Mouse (Mus musculus): ENCODE data around the gene Sgf29. TPM values are rescaled to one million over a fixed set of nuclear protein-coding genes. Genes with fewer than 3 reads are reported as not detected.

The Sgf29 gene
- polyA plus RNA-seq, 1 experiment from 2014 or later: 43.4 TPM

- 3% methylated on average over 11 of the region's 11 CpGs for WGBS
- Histone ChIP-seq H3K9ac (no peak overlapping the region), H3K4me3 (no peak overlapping the region), H3K27ac (no peak overlapping the region), H3K27me3 (peaks cover 18% of the 10 kb centered on the region), H3K9me3 (no peaks in the 10 kb centered on the region), H3K36me3 (peaks cover 5% of the 10 kb centered on the region; the same call in 1 of the 2 replicates), H3K4me1 (peaks cover 42% of the 10 kb centered on the region), H3K4me2 (no peak overlapping the region)
- peak; percentile 37; the same call in 1 of the 2 replicates for ATAC-seq (ENCODE audit: insufficient number of reproducible peaks, low FRiP score, low TSS enrichment, low read depth)
Observed at GRCm38 (mm10) chr7:126701070-126701469, 52.0 kb downstream of the Sgf29 start.

GRCm38 (mm10) chr7:126701559-126702357, 52.6 kb downstream of the Sgf29 start:
- H3K9ac ChIP-seq: no peak overlapping the region
- ATAC-seq (ENCODE audit: insufficient number of reproducible peaks, low FRiP score, low TSS enrichment, low read depth): no peak

GRCm38 (mm10) chr7:126702358-126702757, 53.2 kb downstream of the Sgf29 start:
- no peak overlapping the region for H3K4me3 ChIP-seq
- H3K27ac ChIP-seq: no peak overlapping the region
- H3K36me3 ChIP-seq: peaks cover 5% of the 10 kb centered on the region; the same call in 1 of the 2 replicates
- H3K9ac ChIP-seq: no peak overlapping the region
- no peak overlapping the region for H3K4me2 ChIP-seq
- WGBS: 80% methylated on average over 6 of the region's 6 CpGs
- H3K27me3 ChIP-seq: peaks cover 19% of the 10 kb centered on the region
- H3K9me3 ChIP-seq: no peaks in the 10 kb centered on the region
- H3K4me1 ChIP-seq: peaks cover 29% of the 10 kb centered on the region
- ATAC-seq (ENCODE audit: insufficient number of reproducible peaks, low FRiP score, low TSS enrichment, low read depth): no peak

More at GRCm38 (mm10) chr7:126701559-126702357, 52.6 kb downstream of the Sgf29 start:
- peaks cover 19% of the 10 kb centered on the region for H3K27me3 ChIP-seq
- WGBS: 59% methylated on average over 24 of the region's 24 CpGs
- no peak overlapping the region for H3K27ac ChIP-seq
- H3K4me1 ChIP-seq: peaks cover 35% of the 10 kb centered on the region
- H3K36me3 ChIP-seq: peaks cover 5% of the 10 kb centered on the region; the same call in 1 of the 2 replicates
- H3K4me2 ChIP-seq: no peak overlapping the region
- no peaks in the 10 kb centered on the region for H3K9me3 ChIP-seq
- H3K4me3 ChIP-seq: no peak overlapping the region

- Histone ChIP-seq H3K4me2 (0 out of 2 replicates have a peak overlapping the region, but pooled peaks have one; percentile 93), H3K36me3 (no peaks in the 10 kb centered on the region), H3K27me3 (peaks cover 19% of the 10 kb centered on the region), H3K9me3 (no peaks in the 10 kb centered on the region), H3K9ac (no peak overlapping the region), H3K4me1 (peaks cover 29% of the 10 kb centered on the region), H3K27ac (no peak overlapping the region; the same call in 1 of the 2 replicates), H3K4me3 (peak overlapping the region; percentile 45)
- 76% methylated on average over 12 of the region's 12 CpGs for WGBS
- ATAC-seq (ENCODE audit: insufficient number of reproducible peaks, low FRiP score, low TSS enrichment, low read depth): no peak
Observed at GRCm38 (mm10) chr7:126702861-126703756, 54.0 kb downstream of the Sgf29 start.

GRCm38 (mm10) chr7:126703757-126704077, 54.6 kb downstream of the Sgf29 start:
- Histone ChIP-seq H3K4me1 (peaks cover 29% of the 10 kb centered on the region), H3K4me2 (peak overlapping the region; percentile 93), H3K4me3 (peak overlapping the region; percentile 45), H3K27me3 (peaks cover 19% of the 10 kb centered on the region), H3K9ac (no peak overlapping the region), H3K36me3 (no peaks in the 10 kb centered on the region), H3K9me3 (no peaks in the 10 kb centered on the region), H3K27ac (no peak overlapping the region; the same call in 1 of the 2 replicates)
- no peak for ATAC-seq (ENCODE audit: insufficient number of reproducible peaks, low FRiP score, low TSS enrichment, low read depth)
- WGBS: 13% methylated on average over 7 of the region's 7 CpGs

- no peaks in the 10 kb centered on the region for H3K9me3 ChIP-seq
- H3K4me1 ChIP-seq: peaks cover 29% of the 10 kb centered on the region
- H3K27ac ChIP-seq: no peak overlapping the region
- H3K27me3 ChIP-seq: peaks cover 19% of the 10 kb centered on the region
- ATAC-seq (ENCODE audit: insufficient number of reproducible peaks, low FRiP score, low TSS enrichment, low read depth): peak; percentile 30; the same call in 1 of the 2 replicates
- no peaks in the 10 kb centered on the region for H3K36me3 ChIP-seq
- peak overlapping the region; percentile 45 for H3K4me3 ChIP-seq
- H3K9ac ChIP-seq: peak overlapping the region; percentile 45
- peak overlapping the region; percentile 93 for H3K4me2 ChIP-seq
- WGBS: 2% methylated on average over 39 of the region's 39 CpGs
Observed at GRCm38 (mm10) chr7:126704121-126704980, 55.2 kb downstream of the Sgf29 start.

GRCm38 (mm10) chr7:126707442-126708174, 58.5 kb downstream of the Sgf29 start, which contains the start of gene Coro1a:
Gene Coro1a, minus strand, starts transcription at chr7:126707787.
- Histone ChIP-seq H3K4me1 (peaks cover 18% of the 10 kb centered on the region), H3K4me2 (no peak within 1 kb of the TSS), H3K4me3 (no peak within 1 kb of the TSS), H3K9ac (no peak within 1 kb of the TSS), H3K9me3 (no peaks in the 10 kb centered on the region), H3K27ac (no peak within 1 kb of the TSS), H3K36me3 (no peaks in the 10 kb centered on the region), H3K27me3 (peaks cover 18% of the 10 kb centered on the region)
- no peak for ATAC-seq (ENCODE audit: insufficient number of reproducible peaks, low FRiP score, low TSS enrichment, low read depth)
- 89% methylated on average over 19 of the region's 19 CpGs for WGBS

- ATAC-seq (ENCODE audit: insufficient number of reproducible peaks, low FRiP score, low TSS enrichment, low read depth): no peak
- Histone ChIP-seq H3K4me3 (no peak overlapping the region), H3K27me3 (peaks cover 10% of the 10 kb centered on the region), H3K9ac (no peak overlapping the region), H3K4me2 (no peak overlapping the region), H3K9me3 (no peaks in the 10 kb centered on the region), H3K4me1 (peaks cover 18% of the 10 kb centered on the region), H3K36me3 (no peaks in the 10 kb centered on the region), H3K27ac (no peak overlapping the region)
- WGBS: 84% methylated on average over 10 of the region's 10 CpGs
Observed at GRCm38 (mm10) chr7:126708175-126708952, 59.3 kb downstream of the Sgf29 start.

- ATAC-seq (ENCODE audit: insufficient number of reproducible peaks, low FRiP score, low TSS enrichment, low read depth): no peak
- 68% methylated on average over 4 of the region's 4 CpGs for WGBS
- Histone ChIP-seq H3K4me2 (no peak overlapping the region), H3K27me3 (peaks cover 6% of the 10 kb centered on the region; the same call in 1 of the 2 replicates), H3K9me3 (no peaks in the 10 kb centered on the region), H3K4me3 (no peak overlapping the region), H3K27ac (no peak overlapping the region), H3K9ac (no peak overlapping the region), H3K4me1 (no peaks in the 10 kb centered on the region), H3K36me3 (no peaks in the 10 kb centered on the region)
Observed at GRCm38 (mm10) chr7:126710266-126710665, 61.2 kb downstream of the Sgf29 start.

GRCm38 (mm10) chr7:126711910-126712309, 62.8 kb downstream of the Sgf29 start:
- Histone ChIP-seq H3K27me3 (no peaks in the 10 kb centered on the region), H3K9ac (no peak overlapping the region), H3K4me2 (no peak overlapping the region), H3K4me3 (no peak overlapping the region), H3K36me3 (no peaks in the 10 kb centered on the region), H3K27ac (no peak overlapping the region), H3K4me1 (no peaks in the 10 kb centered on the region), H3K9me3 (no peaks in the 10 kb centered on the region)
- ATAC-seq (ENCODE audit: insufficient number of reproducible peaks, low FRiP score, low TSS enrichment, low read depth): no peak
- WGBS: 84% methylated on average over 3 of the region's 3 CpGs

All from limb, embryonic 15.5 days (tissue).